Mouse (Mus musculus): ENCODE measurements around the gene Defb36. TPM values are rescaled to one million over a fixed set of nuclear protein-coding genes. Genes with fewer than 3 reads are reported as not detected.

Gene Defb36
- not detected in 2 replicates for polyA plus RNA-seq (2012; rRNA removed)

DNA sequence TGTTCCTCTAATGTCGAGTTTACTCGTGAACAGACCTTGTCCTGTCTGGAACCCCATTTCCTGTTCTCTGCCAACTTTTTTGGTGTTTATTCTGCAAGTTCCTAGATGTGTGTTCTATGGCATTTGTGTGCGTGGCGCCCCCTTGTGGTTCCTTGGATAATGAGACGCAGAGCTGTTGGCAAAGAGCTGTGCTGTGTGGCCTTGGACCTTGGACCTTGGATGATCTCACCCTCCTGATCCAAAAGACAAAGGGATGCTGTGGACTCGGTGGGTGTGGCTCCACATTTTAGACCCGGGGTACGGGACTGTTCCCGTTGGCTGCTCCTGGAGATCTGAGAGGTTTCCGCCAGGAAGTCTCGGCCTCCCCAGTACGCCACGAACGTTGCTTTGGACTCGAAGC lies at the start of gene Defb36:
TSS of gene Defb36 (plus strand) at position 271 of the 400 bp plus-strand sequence.
- Histone ChIP-seq H3K4me1 (ENCODE audit: control insufficient read depth, insufficient read depth, low read length) (no peaks in the 10 kb centered on the region), H3K27me3 (ENCODE audit: control insufficient read depth, insufficient read depth, low read length) (no peaks in the 10 kb centered on the region), H3K27ac (ENCODE audit: insufficient read depth, low read length) (no peak within 1 kb of the TSS), H3K4me3 (replicated peaks; ENCODE audit: insufficient read depth, low read depth, low read length) (no peak within 1 kb of the TSS)
- TF ChIP-seq CTCF (IDR thresholded peaks at IDR 0.05; ENCODE audit: borderline replicate concordance, insufficient read depth, low read depth, low read length) (peak; percentile 38; the same call in 1 of the 2 replicates), POLR2A (IDR thresholded peaks at IDR 0.05; ENCODE audit: borderline replicate concordance, insufficient read depth, low read length) (no peak)
- 77% methylated on average over 15 of the region's 15 CpGs for WGBS
- DNase-seq, result peak in 1 of 2 experiments; percentile 23

- no peak for TF ChIP-seq POLR2A (IDR thresholded peaks at IDR 0.05; ENCODE audit: borderline replicate concordance, insufficient read depth, low read length)
- no peak for TF ChIP-seq CTCF (IDR thresholded peaks at IDR 0.05; ENCODE audit: borderline replicate concordance, insufficient read depth, low read depth, low read length)
- H3K4me1 ChIP-seq (ENCODE audit: control insufficient read depth, insufficient read depth, low read length), result no peaks in the 10 kb centered on the region
- WGBS, result 88% methylated on average over 7 of the region's 7 CpGs
Observed at GRCm38 (mm10) chr2:152556655-152557054, 47.5 kb upstream of the Defb36 start.

DNA sequence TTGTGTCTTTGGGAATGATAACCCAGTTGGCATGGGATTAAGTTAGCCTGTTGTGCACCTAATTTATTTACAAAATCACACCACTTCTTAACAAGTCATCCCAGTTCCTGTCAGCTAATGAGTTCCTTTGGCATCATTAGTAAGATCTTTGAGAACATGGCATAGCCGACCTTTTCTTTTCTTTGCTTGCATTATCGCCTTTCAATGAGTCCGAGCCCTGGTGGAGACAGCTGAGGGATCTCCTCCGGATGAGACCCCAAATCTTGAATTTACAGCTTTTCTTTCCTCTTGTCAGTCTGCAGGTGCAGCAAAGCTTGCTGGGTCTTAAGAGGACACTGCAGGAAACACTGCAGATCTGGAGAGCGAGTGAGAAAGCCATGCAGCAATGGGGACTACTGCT lies 35.1 kb upstream of the Defb36 start, which contains the start of gene Gm17416:
TSS of gene Gm17416 (plus strand) at position 301 of the 400 bp plus-strand sequence.
- no peak for DNase-seq
- H3K27ac ChIP-seq (ENCODE audit: insufficient read depth, low read length), result no peak within 1 kb of the TSS
- 92% methylated on average over 5 of the region's 5 CpGs for WGBS
- H3K27me3 ChIP-seq (ENCODE audit: control insufficient read depth, insufficient read depth, low read length), result no peaks in the 10 kb centered on the region
- TF ChIP-seq POLR2A (IDR thresholded peaks at IDR 0.05; ENCODE audit: borderline replicate concordance, insufficient read depth, low read length), result no peak
- TF ChIP-seq CTCF (IDR thresholded peaks at IDR 0.05; ENCODE audit: borderline replicate concordance, insufficient read depth, low read depth, low read length), result no peak
- H3K4me1 ChIP-seq (ENCODE audit: control insufficient read depth, insufficient read depth, low read length), result no peaks in the 10 kb centered on the region
- no peak within 1 kb of the TSS for H3K4me3 ChIP-seq (replicated peaks; ENCODE audit: insufficient read depth, low read depth, low read length)

More at GRCm38 (mm10) chr2:152556655-152557054, 47.5 kb upstream of the Defb36 start:
- no peak overlapping the region for H3K4me3 ChIP-seq (replicated peaks; ENCODE audit: insufficient read depth, low read depth, low read length)
- H3K27me3 ChIP-seq (ENCODE audit: control insufficient read depth, insufficient read depth, low read length), result no peaks in the 10 kb centered on the region; the same call in 1 of the 2 replicates
- DNase-seq, result no peak
- H3K27ac ChIP-seq (ENCODE audit: insufficient read depth, low read length), result no peak overlapping the region

- no peaks in the 10 kb centered on the region for H3K4me1 ChIP-seq (ENCODE audit: control insufficient read depth, insufficient read depth, low read length)
- no peak for TF ChIP-seq CTCF (IDR thresholded peaks at IDR 0.05; ENCODE audit: borderline replicate concordance, insufficient read depth, low read depth, low read length)
- WGBS, result 80% methylated on average over 4 of the region's 4 CpGs
- H3K27ac ChIP-seq (ENCODE audit: insufficient read depth, low read length), result no peak overlapping the region
- no peak for DNase-seq
- H3K27me3 ChIP-seq (ENCODE audit: control insufficient read depth, insufficient read depth, low read length), result no peaks in the 10 kb centered on the region
- H3K4me3 ChIP-seq (replicated peaks; ENCODE audit: insufficient read depth, low read depth, low read length), result no peak overlapping the region
Observed at GRCm38 (mm10) chr2:152569881-152570280, 34.2 kb upstream of the Defb36 start.

- DNase-seq, result no peak
- 83% methylated on average over 6 of the region's 6 CpGs for WGBS
- H3K4me1 ChIP-seq (ENCODE audit: control insufficient read depth, insufficient read depth, low read length), result no peaks in the 10 kb centered on the region
- no peak overlapping the region for H3K4me3 ChIP-seq (replicated peaks; ENCODE audit: insufficient read depth, low read depth, low read length)
- TF ChIP-seq CTCF (IDR thresholded peaks at IDR 0.05; ENCODE audit: borderline replicate concordance, insufficient read depth, low read depth, low read length), result no peak
- no peak for TF ChIP-seq POLR2A (IDR thresholded peaks at IDR 0.05; ENCODE audit: borderline replicate concordance, insufficient read depth, low read length)
- no peaks in the 10 kb centered on the region for H3K27me3 ChIP-seq (ENCODE audit: control insufficient read depth, insufficient read depth, low read length)
- no peak overlapping the region for H3K27ac ChIP-seq (ENCODE audit: insufficient read depth, low read length)
Observed at GRCm38 (mm10) chr2:152570313-152570712, 33.8 kb upstream of the Defb36 start.

GRCm38 (mm10) chr2:152572114-152572794 lies 31.9 kb upstream of the Defb36 start, which contains the start of gene Defb21:
TSS of gene Defb21 (plus strand) at chr2:152572744.
- H3K4me3 ChIP-seq (replicated peaks; ENCODE audit: insufficient read depth, low read depth, low read length), result no peak within 1 kb of the TSS

GRCm38 (mm10) chr2:152573484-152573883 lies 30.6 kb upstream of the Defb36 start:
- H3K4me1 ChIP-seq (ENCODE audit: control insufficient read depth, insufficient read depth, low read length), result no peaks in the 10 kb centered on the region
- 62% methylated on average over 8 of the region's 8 CpGs for WGBS
- H3K4me3 ChIP-seq (replicated peaks; ENCODE audit: insufficient read depth, low read depth, low read length), result no peak overlapping the region
- no peak for TF ChIP-seq POLR2A (IDR thresholded peaks at IDR 0.05; ENCODE audit: borderline replicate concordance, insufficient read depth, low read length)
- TF ChIP-seq CTCF (IDR thresholded peaks at IDR 0.05; ENCODE audit: borderline replicate concordance, insufficient read depth, low read depth, low read length), result no peak
- no peak overlapping the region for H3K27ac ChIP-seq (ENCODE audit: insufficient read depth, low read length)
- DNase-seq, result no peak
- no peaks in the 10 kb centered on the region for H3K27me3 ChIP-seq (ENCODE audit: control insufficient read depth, insufficient read depth, low read length)

More at GRCm38 (mm10) chr2:152572114-152572794, 31.9 kb upstream of the Defb36 start, which contains the start of gene Defb21:
- DNase-seq, result no peak
- Histone ChIP-seq H3K4me1 (ENCODE audit: control insufficient read depth, insufficient read depth, low read length) (no peaks in the 10 kb centered on the region), H3K27me3 (ENCODE audit: control insufficient read depth, insufficient read depth, low read length) (no peaks in the 10 kb centered on the region), H3K27ac (ENCODE audit: insufficient read depth, low read length) (no peak within 1 kb of the TSS)
- WGBS, result 62% methylated on average over 11 of the region's 11 CpGs
- TF ChIP-seq CTCF (IDR thresholded peaks at IDR 0.05; ENCODE audit: borderline replicate concordance, insufficient read depth, low read depth, low read length) (peak; percentile 20; the same call in 1 of the 2 replicates), POLR2A (IDR thresholded peaks at IDR 0.05; ENCODE audit: borderline replicate concordance, insufficient read depth, low read length) (no peak)

DNA sequence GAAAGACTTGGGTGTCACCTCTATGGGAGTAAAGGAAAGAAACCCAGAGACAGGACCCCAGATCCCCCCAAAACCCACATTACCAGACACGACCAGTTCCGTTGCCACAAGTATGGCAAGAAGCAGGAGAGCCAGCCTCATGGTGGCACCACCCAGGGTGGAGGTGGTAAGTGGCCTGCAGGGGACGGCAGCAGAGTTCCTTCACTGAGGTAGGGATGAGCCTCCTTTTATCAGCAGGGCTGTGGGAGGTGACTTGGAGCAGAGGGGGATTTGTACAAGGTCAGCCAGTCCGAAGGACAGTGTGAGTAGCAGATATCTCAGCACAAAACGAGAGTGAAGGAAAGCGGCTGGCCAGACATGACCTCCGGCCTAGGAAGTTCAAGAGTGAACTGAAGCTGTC lies 24.0 kb upstream of the Defb36 start, which contains the start of gene Defb19:
TSS of gene Defb19 (minus strand) at position 206 of the 400 bp plus-strand sequence.
- WGBS, result 66% methylated on average over 7 of the region's 7 CpGs
- TF ChIP-seq POLR2A (IDR thresholded peaks at IDR 0.05; ENCODE audit: borderline replicate concordance, insufficient read depth, low read length), result no peak
- no peak for TF ChIP-seq CTCF (IDR thresholded peaks at IDR 0.05; ENCODE audit: borderline replicate concordance, insufficient read depth, low read depth, low read length)
- DNase-seq, result no peak
- H3K27ac ChIP-seq (ENCODE audit: insufficient read depth, low read length), result no peak within 1 kb of the TSS
- H3K27me3 ChIP-seq (ENCODE audit: control insufficient read depth, insufficient read depth, low read length), result no peaks in the 10 kb centered on the region
- no peak within 1 kb of the TSS for H3K4me3 ChIP-seq (replicated peaks; ENCODE audit: insufficient read depth, low read depth, low read length)
- no peaks in the 10 kb centered on the region for H3K4me1 ChIP-seq (ENCODE audit: control insufficient read depth, insufficient read depth, low read length)

All from cerebellum, adult 2 months (tissue).